Mouse (Mus musculus) heart, postnatal 4 days (tissue): Measurements from ENCODE around the gene Lamb3. TPM values are rescaled to one million over a fixed set of nuclear protein-coding genes. Genes with fewer than 3 reads are reported as not detected.

Experiments used
- DNase-seq: peaks from one replicate; pipeline ENCODE4 v3.0.0; 2021
- total RNA-seq, 2 experiments: library from RNA; stranded (reverse); gene quantifications; 2 replicates each; pipeline ENCODE4 v1.2.3; 2021

Lamb3 gene
- total RNA-seq, 2 experiments from 2014 or later, result 8.3 to 9.7 TPM

GRCm38 (mm10) chr1:193390004-193390403, 182.5 kb downstream of the Lamb3 start:
- DNase-seq, result no peak

GRCm38 (mm10) chr1:193392266-193392665, 184.8 kb downstream of the Lamb3 start:
- DNase-seq, result no peak

Other genes starting within 250 kb of the Lamb3 start
- under 1 TPM; 0.29 TPM for gene Syt14, start 171.9 kb upstream of the Lamb3 start, total RNA-seq
- gene Diexf, start 77.4 kb upstream of the Lamb3 start, total RNA-seq, result 10 to 100 TPM; 10.2 to 11.8 TPM
- 1 to 10 TPM; 6.0 to 7.5 TPM for gene Irf6, start 54.6 kb upstream of the Lamb3 start, total RNA-seq
- 1 to 10 TPM; 5.3 to 7.8 TPM for gene A130010J15Rik, start 39.7 kb upstream of the Lamb3 start, total RNA-seq
- 1 to 10 TPM; 1.0 to 1.4 TPM for gene Traf3ip3, start 6.0 kb upstream of the Lamb3 start, total RNA-seq
- 1 to 10 TPM; 1.0 to 1.5 TPM for gene Hsd11b1, start 56.4 kb downstream of the Lamb3 start, total RNA-seq
- 10 to 100 TPM; 51.9 to 62.0 TPM for gene G0s2, start 65.5 kb downstream of the Lamb3 start, total RNA-seq
- gene Camk1g, start 162.6 kb downstream of the Lamb3 start, total RNA-seq, result 1 to 10 TPM; 3.9 to 4.1 TPM